22 mouse cellular contexts compared by ENCODE assay signal in the genomic region with DNA sequence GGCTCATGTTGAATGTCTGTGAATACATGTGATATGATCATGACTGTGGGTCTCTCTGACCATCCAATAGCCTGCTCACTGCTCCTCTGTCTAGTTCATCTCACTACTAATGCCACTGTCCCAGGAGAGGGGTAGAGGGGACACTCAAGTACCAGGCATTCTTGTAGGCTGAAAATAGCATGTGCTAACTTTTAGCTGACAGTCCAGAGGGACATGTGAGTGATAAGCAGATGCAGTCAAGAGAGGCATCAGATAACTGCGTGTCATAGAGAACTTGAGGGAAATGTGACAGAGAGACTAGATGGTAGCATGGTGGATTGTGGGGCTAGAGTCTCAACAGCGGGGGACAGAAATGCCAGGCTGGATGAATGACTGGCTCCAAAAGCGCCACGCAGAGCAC.
"Had no signal": no experiment of that assay in that cellular context is flagged by ENCODE, and none has a peak within 500 bp of the region (broad histone marks: within the 10 kb centered on the region; RNA-seq: fewer than 3 reads in every experiment).

No protein-coding gene starts in this region.

- H3K9me3 ChIP-seq: limb, embryonic 10.5 days; limb, embryonic 13.5 days; liver, embryonic 12.5 days; liver, embryonic 15.5 days; lung, embryonic 15.5 days; megakaryocyte, embryonic 14.5 days; midbrain, embryonic 10.5 days; midbrain, embryonic 13.5 days; neural tube, embryonic 13.5 days had no signal

- H3K27me3 ChIP-seq: limb, embryonic 13.5 days; liver, embryonic 12.5 days; liver, embryonic 15.5 days; lung, embryonic 15.5 days; megakaryocyte, embryonic 14.5 days; midbrain, embryonic 13.5 days; neural tube, embryonic 13.5 days had no signal

- H3K9ac ChIP-seq: limb, embryonic 13.5 days; liver, embryonic 12.5 days; liver, embryonic 15.5 days; lung, embryonic 15.5 days; midbrain, embryonic 13.5 days; neural tube, embryonic 13.5 days had no signal

- ATAC-seq: liver, embryonic 12.5 days; midbrain, embryonic 13.5 days; midbrain, embryonic 16.5 days had no signal

- DNase-seq: kidney, postnatal 25 days; layer of hippocampus, adult 9-11 months; liver; lung, adult 18-20 months; lung, postnatal 10 days; lung, postnatal 36 days; retina, postnatal 1 day; thymus, adult 18-20 months; thymus, postnatal 36 days had no signal

- H3K4me3 ChIP-seq: layer of hippocampus, adult 2 months; limb, embryonic 10.5 days; limb, embryonic 13.5 days; liver, embryonic 12.5 days; liver, embryonic 15.5 days; lung, embryonic 15.5 days; megakaryocyte, embryonic 14.5 days; midbrain, embryonic 10.5 days; midbrain, embryonic 13.5 days; myocyte; neural tube, embryonic 13.5 days had no signal

- H3K4me2 ChIP-seq: limb, embryonic 13.5 days; liver, embryonic 12.5 days; liver, embryonic 15.5 days; lung, embryonic 15.5 days; midbrain, embryonic 13.5 days; neural tube, embryonic 13.5 days had no signal

- H3K4me1 ChIP-seq: limb, embryonic 13.5 days; liver, embryonic 12.5 days; liver, embryonic 15.5 days; lung, embryonic 15.5 days; megakaryocyte, embryonic 14.5 days; midbrain, embryonic 10.5 days; midbrain, embryonic 13.5 days; neural tube, embryonic 13.5 days had no signal

- H3K36me3 ChIP-seq: limb, embryonic 10.5 days; limb, embryonic 13.5 days; liver, embryonic 12.5 days; liver, embryonic 15.5 days; lung, embryonic 15.5 days; midbrain, embryonic 10.5 days; midbrain, embryonic 13.5 days; neural tube, embryonic 13.5 days had no signal

- H3K27ac ChIP-seq: kidney, postnatal 0 days; layer of hippocampus, adult 2 months; limb, embryonic 10.5 days; limb, embryonic 13.5 days; liver, embryonic 12.5 days; liver, embryonic 15.5 days; lung, embryonic 15.5 days; midbrain, embryonic 10.5 days; midbrain, embryonic 13.5 days; neural tube, embryonic 13.5 days had no signal
